ENCODE assay signal across 8 mouse cellular contexts in genomic region chrX:152918212-152918611, GRCm38 (mm10).
DNase-seq lines count a peak whose midpoint lies in the region; ATAC-seq lines count a peak whose summit lies in the region.

No protein-coding gene starts in this region.

- no peaks in the 10 kb centered on the region for H3K9me3 ChIP-seq in midbrain, embryonic 12.5 days

- H3K4me3 ChIP-seq in midbrain, embryonic 12.5 days, result no peak overlapping the region

- no peaks in the 10 kb centered on the region for H3K4me1 ChIP-seq in midbrain, embryonic 12.5 days

- no peaks in the 10 kb centered on the region; the same call in 1 of the 2 replicates for H3K27me3 ChIP-seq in midbrain, embryonic 12.5 days

- DNase-seq in CD4-positive, CD25-positive, alpha-beta regulatory T cell, adult 2 months (ENCODE audit: low read depth, low spot score), result peak; percentile 50
- peak; percentile 21 for DNase-seq in adrenal gland, adult 8-10 months
- DNase-seq in embryo, embryonic 11.5 days (ENCODE audit: low read depth, low spot score), result peak; percentile 30
- DNase-seq in heart, postnatal 10 days, result peak; percentile 60 to 72
- peak; percentile 77 to 80 for DNase-seq in left cerebral cortex, adult 18-20 months (ENCODE audit: low spot score in 2 of 2)
- DNase-seq in spleen, postnatal 36 days (ENCODE audit: low spot score in 2 of 2), result peak; percentile 13 to 16

- ATAC-seq in CD4-positive, CD25-positive, alpha-beta regulatory T cell, adult 4 months, result no peak
- ATAC-seq in midbrain, embryonic 12.5 days (ENCODE audit: low FRiP score, low read depth), result 0 out of 2 replicates have a peak, but pooled peaks have one; percentile 30

- no peaks in the 10 kb centered on the region for H3K36me3 ChIP-seq in midbrain, embryonic 12.5 days

- H3K9ac ChIP-seq in midbrain, embryonic 12.5 days (replicated peaks), result no peak overlapping the region

- WGBS in midbrain, embryonic 12.5 days, result 44% methylated on average over 1 of the region's 1 CpGs

- no peak overlapping the region for H3K4me2 ChIP-seq in midbrain, embryonic 12.5 days (replicated peaks)

- intact Hi-C loops in heart, postnatal 10 days (cut with DNase I), result no loop called here

- H3K27ac ChIP-seq in midbrain, embryonic 12.5 days (replicated peaks), result no peak overlapping the region

Comparison
In these comparisons a context has a peak if more than half of its experiments do, and no peak if none do; other contexts are left out.
1. DNase-seq: peak in every context shown above with its lines; median percentile 78 in left cerebral cortex, adult 18-20 months; 66 in heart, postnatal 10 days; 50 in CD4-positive, CD25-positive, alpha-beta regulatory T cell, adult 2 months; 30 in embryo, embryonic 11.5 days; 21 in adrenal gland, adult 8-10 months; 14 in spleen, postnatal 36 days.